Mouse (Mus musculus): Measurements from ENCODE around the gene Adgrl1. TPM values are rescaled to one million over a fixed set of nuclear protein-coding genes. Genes with fewer than 3 reads are reported as not detected.

Gene Adgrl1
- polyA plus RNA-seq, 1 experiment from 2014 or later = 18.3 TPM

GRCm38 (mm10) chr8:83909311-83909710 is 9.4 kb downstream of the Adgrl1 start:
- H3K36me3 ChIP-seq (replicated peaks; ENCODE audit: control insufficient read depth, insufficient read depth, low read depth, low read length) = no peaks in the 10 kb centered on the region
- no peak for DNase-seq (ENCODE audit: low spot score)
- no peak overlapping the region for H3K9ac ChIP-seq (replicated peaks; ENCODE audit: low read length)
- H3K27me3 ChIP-seq (ENCODE audit: control insufficient read depth, insufficient read depth, low read length) = no peaks in the 10 kb centered on the region
- H3K9me3 ChIP-seq (replicated peaks; ENCODE audit: control insufficient read depth, low read length) = no peaks in the 10 kb centered on the region
- no peak for ATAC-seq (replicated peaks; ENCODE audit: insufficient number of reproducible peaks, low FRiP score, low TSS enrichment, low read depth)
- no peak overlapping the region for H3K27ac ChIP-seq (replicated peaks; ENCODE audit: low read depth, low read length)
- H3K4me1 ChIP-seq (ENCODE audit: control insufficient read depth, insufficient read depth, low read length) = no peaks in the 10 kb centered on the region; the same call in 1 of the 2 replicates
- H3K4me3 ChIP-seq (ENCODE audit: low read depth, low read length) = no peak overlapping the region
- WGBS = 62% methylated on average over 8 of the region's 8 CpGs
- no peak overlapping the region for H3K4me2 ChIP-seq (ENCODE audit: low read depth, low read length)

GRCm38 (mm10) chr8:83911809-83912731 is 12.2 kb downstream of the Adgrl1 start:
- Histone ChIP-seq H3K9ac (replicated peaks; ENCODE audit: low read length) (no peak overlapping the region), H3K27ac (replicated peaks; ENCODE audit: low read depth, low read length) (no peak overlapping the region), H3K4me3 (ENCODE audit: low read depth, low read length) (no peak overlapping the region), H3K9me3 (replicated peaks; ENCODE audit: control insufficient read depth, low read length) (no peaks in the 10 kb centered on the region), H3K4me1 (ENCODE audit: control insufficient read depth, insufficient read depth, low read length) (peaks cover 3% of the 10 kb centered on the region), H3K4me2 (ENCODE audit: low read depth, low read length) (no peak overlapping the region), H3K36me3 (replicated peaks; ENCODE audit: control insufficient read depth, insufficient read depth, low read depth, low read length) (no peaks in the 10 kb centered on the region), H3K27me3 (ENCODE audit: control insufficient read depth, insufficient read depth, low read length) (no peaks in the 10 kb centered on the region)
- no peak for ATAC-seq (replicated peaks; ENCODE audit: insufficient number of reproducible peaks, low FRiP score, low TSS enrichment, low read depth)
- WGBS = 82% methylated on average over 5 of the region's 5 CpGs
- DNase-seq (ENCODE audit: low spot score) = no peak

- peaks cover 3% of the 10 kb centered on the region for H3K4me1 ChIP-seq (ENCODE audit: control insufficient read depth, insufficient read depth, low read length)
- H3K9ac ChIP-seq (replicated peaks; ENCODE audit: low read length) = no peak overlapping the region
- ATAC-seq (replicated peaks; ENCODE audit: insufficient number of reproducible peaks, low FRiP score, low TSS enrichment, low read depth) (no peak), DNase-seq (ENCODE audit: low spot score) (no peak)
- H3K36me3 ChIP-seq (replicated peaks; ENCODE audit: control insufficient read depth, insufficient read depth, low read depth, low read length) = no peaks in the 10 kb centered on the region
- WGBS = 90% methylated on average over 3 of the region's 3 CpGs
- H3K27ac ChIP-seq (replicated peaks; ENCODE audit: low read depth, low read length) = no peak overlapping the region
- no peaks in the 10 kb centered on the region for H3K9me3 ChIP-seq (replicated peaks; ENCODE audit: control insufficient read depth, low read length)
- no peak overlapping the region for H3K4me3 ChIP-seq (ENCODE audit: low read depth, low read length)
- no peak overlapping the region for H3K4me2 ChIP-seq (ENCODE audit: low read depth, low read length)
- H3K27me3 ChIP-seq (ENCODE audit: control insufficient read depth, insufficient read depth, low read length) = no peaks in the 10 kb centered on the region
Measured at GRCm38 (mm10) chr8:83914232-83914631, 14.3 kb downstream of the Adgrl1 start.

GRCm38 (mm10) chr8:83914860-83915259 is 15.0 kb downstream of the Adgrl1 start:
- no peak for ATAC-seq (replicated peaks; ENCODE audit: insufficient number of reproducible peaks, low FRiP score, low TSS enrichment, low read depth)

GRCm38 (mm10) chr8:83916015-83916414 is 16.1 kb downstream of the Adgrl1 start:
- Histone ChIP-seq H3K27ac (replicated peaks; ENCODE audit: low read depth, low read length) (no peak overlapping the region), H3K9me3 (replicated peaks; ENCODE audit: control insufficient read depth, low read length) (no peaks in the 10 kb centered on the region), H3K27me3 (ENCODE audit: control insufficient read depth, insufficient read depth, low read length) (no peaks in the 10 kb centered on the region), H3K4me3 (ENCODE audit: low read depth, low read length) (no peak overlapping the region), H3K36me3 (replicated peaks; ENCODE audit: control insufficient read depth, insufficient read depth, low read depth, low read length) (no peaks in the 10 kb centered on the region), H3K4me2 (ENCODE audit: low read depth, low read length) (no peak overlapping the region), H3K4me1 (ENCODE audit: control insufficient read depth, insufficient read depth, low read length) (peaks cover 3% of the 10 kb centered on the region; the same call in 1 of the 2 replicates), H3K9ac (replicated peaks; ENCODE audit: low read length) (no peak overlapping the region)
- WGBS = 74% methylated on average over 5 of the region's 5 CpGs
- ATAC-seq (replicated peaks; ENCODE audit: insufficient number of reproducible peaks, low FRiP score, low TSS enrichment, low read depth) = no peak
- no peak for DNase-seq (ENCODE audit: low spot score)

More at GRCm38 (mm10) chr8:83914860-83915259, 15.0 kb downstream of the Adgrl1 start:
- Histone ChIP-seq H3K9ac (replicated peaks; ENCODE audit: low read length) (no peak overlapping the region), H3K4me1 (ENCODE audit: control insufficient read depth, insufficient read depth, low read length) (peaks cover 3% of the 10 kb centered on the region; the same call in 1 of the 2 replicates), H3K36me3 (replicated peaks; ENCODE audit: control insufficient read depth, insufficient read depth, low read depth, low read length) (no peaks in the 10 kb centered on the region), H3K9me3 (replicated peaks; ENCODE audit: control insufficient read depth, low read length) (no peaks in the 10 kb centered on the region), H3K27ac (replicated peaks; ENCODE audit: low read depth, low read length) (no peak overlapping the region), H3K27me3 (ENCODE audit: control insufficient read depth, insufficient read depth, low read length) (no peaks in the 10 kb centered on the region), H3K4me3 (ENCODE audit: low read depth, low read length) (no peak overlapping the region), H3K4me2 (ENCODE audit: low read depth, low read length) (no peak overlapping the region)
- 60% methylated on average over 5 of the region's 5 CpGs for WGBS
- no peak for DNase-seq (ENCODE audit: low spot score)

GRCm38 (mm10) chr8:83917566-83917965 is 17.7 kb downstream of the Adgrl1 start:
- H3K27ac ChIP-seq (replicated peaks; ENCODE audit: low read depth, low read length) = no peak overlapping the region
- no peak overlapping the region for H3K4me2 ChIP-seq (ENCODE audit: low read depth, low read length)
- H3K9ac ChIP-seq (replicated peaks; ENCODE audit: low read length) = no peak overlapping the region
- DNase-seq (ENCODE audit: low spot score) (no peak), ATAC-seq (replicated peaks; ENCODE audit: insufficient number of reproducible peaks, low FRiP score, low TSS enrichment, low read depth) (no peak)
- no peaks in the 10 kb centered on the region for H3K9me3 ChIP-seq (replicated peaks; ENCODE audit: control insufficient read depth, low read length)
- WGBS = 80% methylated on average over 6 of the region's 6 CpGs
- H3K36me3 ChIP-seq (replicated peaks; ENCODE audit: control insufficient read depth, insufficient read depth, low read depth, low read length) = peaks cover 3% of the 10 kb centered on the region
- H3K4me1 ChIP-seq (ENCODE audit: control insufficient read depth, insufficient read depth, low read length) = peaks cover 3% of the 10 kb centered on the region; the same call in 1 of the 2 replicates
- H3K4me3 ChIP-seq (ENCODE audit: low read depth, low read length) = no peak overlapping the region
- no peaks in the 10 kb centered on the region for H3K27me3 ChIP-seq (ENCODE audit: control insufficient read depth, insufficient read depth, low read length)

- DNase-seq (ENCODE audit: low spot score) = peak; percentile 89
- Histone ChIP-seq H3K27me3 (ENCODE audit: control insufficient read depth, insufficient read depth, low read length) (no peaks in the 10 kb centered on the region), H3K27ac (replicated peaks; ENCODE audit: low read depth, low read length) (no peak overlapping the region), H3K4me1 (ENCODE audit: control insufficient read depth, insufficient read depth, low read length) (no peaks in the 10 kb centered on the region), H3K36me3 (replicated peaks; ENCODE audit: control insufficient read depth, insufficient read depth, low read depth, low read length) (peaks cover 7% of the 10 kb centered on the region), H3K9ac (replicated peaks; ENCODE audit: low read length) (no peak overlapping the region), H3K4me2 (ENCODE audit: low read depth, low read length) (no peak overlapping the region), H3K4me3 (ENCODE audit: low read depth, low read length) (no peak overlapping the region), H3K9me3 (replicated peaks; ENCODE audit: control insufficient read depth, low read length) (no peaks in the 10 kb centered on the region)
- WGBS = 63% methylated on average over 3 of the region's 3 CpGs
- no peak for ATAC-seq (replicated peaks; ENCODE audit: insufficient number of reproducible peaks, low FRiP score, low TSS enrichment, low read depth)
Measured at GRCm38 (mm10) chr8:83921558-83921957, 21.7 kb downstream of the Adgrl1 start.

- H3K36me3 ChIP-seq (replicated peaks; ENCODE audit: control insufficient read depth, insufficient read depth, low read depth, low read length) = peaks cover 7% of the 10 kb centered on the region
- 93% methylated on average over 8 of the region's 8 CpGs for WGBS
- no peaks in the 10 kb centered on the region for H3K4me1 ChIP-seq (ENCODE audit: control insufficient read depth, insufficient read depth, low read length)
- no peaks in the 10 kb centered on the region for H3K27me3 ChIP-seq (ENCODE audit: control insufficient read depth, insufficient read depth, low read length)
- H3K4me3 ChIP-seq (ENCODE audit: low read depth, low read length) = no peak overlapping the region
- H3K9me3 ChIP-seq (replicated peaks; ENCODE audit: control insufficient read depth, low read length) = no peaks in the 10 kb centered on the region
- DNase-seq (ENCODE audit: low spot score) (no peak), ATAC-seq (replicated peaks; ENCODE audit: insufficient number of reproducible peaks, low FRiP score, low TSS enrichment, low read depth) (no peak)
- H3K4me2 ChIP-seq (ENCODE audit: low read depth, low read length) = no peak overlapping the region
- no peak overlapping the region for H3K9ac ChIP-seq (replicated peaks; ENCODE audit: low read length)
- H3K27ac ChIP-seq (replicated peaks; ENCODE audit: low read depth, low read length) = no peak overlapping the region
Measured at GRCm38 (mm10) chr8:83922727-83923126, 22.8 kb downstream of the Adgrl1 start.
